Mouse (Mus musculus): ENCODE data around the gene Klhl21. TPM values are rescaled to one million over a fixed set of nuclear protein-coding genes. Genes with fewer than 3 reads are reported as not detected.
A peak's percentile ranks its signal among the peaks of the same experiment; 100 is the strongest.

The Klhl21 gene
- polyA plus RNA-seq, 1 experiment from 2014 or later, result 6.0 TPM

DNA sequence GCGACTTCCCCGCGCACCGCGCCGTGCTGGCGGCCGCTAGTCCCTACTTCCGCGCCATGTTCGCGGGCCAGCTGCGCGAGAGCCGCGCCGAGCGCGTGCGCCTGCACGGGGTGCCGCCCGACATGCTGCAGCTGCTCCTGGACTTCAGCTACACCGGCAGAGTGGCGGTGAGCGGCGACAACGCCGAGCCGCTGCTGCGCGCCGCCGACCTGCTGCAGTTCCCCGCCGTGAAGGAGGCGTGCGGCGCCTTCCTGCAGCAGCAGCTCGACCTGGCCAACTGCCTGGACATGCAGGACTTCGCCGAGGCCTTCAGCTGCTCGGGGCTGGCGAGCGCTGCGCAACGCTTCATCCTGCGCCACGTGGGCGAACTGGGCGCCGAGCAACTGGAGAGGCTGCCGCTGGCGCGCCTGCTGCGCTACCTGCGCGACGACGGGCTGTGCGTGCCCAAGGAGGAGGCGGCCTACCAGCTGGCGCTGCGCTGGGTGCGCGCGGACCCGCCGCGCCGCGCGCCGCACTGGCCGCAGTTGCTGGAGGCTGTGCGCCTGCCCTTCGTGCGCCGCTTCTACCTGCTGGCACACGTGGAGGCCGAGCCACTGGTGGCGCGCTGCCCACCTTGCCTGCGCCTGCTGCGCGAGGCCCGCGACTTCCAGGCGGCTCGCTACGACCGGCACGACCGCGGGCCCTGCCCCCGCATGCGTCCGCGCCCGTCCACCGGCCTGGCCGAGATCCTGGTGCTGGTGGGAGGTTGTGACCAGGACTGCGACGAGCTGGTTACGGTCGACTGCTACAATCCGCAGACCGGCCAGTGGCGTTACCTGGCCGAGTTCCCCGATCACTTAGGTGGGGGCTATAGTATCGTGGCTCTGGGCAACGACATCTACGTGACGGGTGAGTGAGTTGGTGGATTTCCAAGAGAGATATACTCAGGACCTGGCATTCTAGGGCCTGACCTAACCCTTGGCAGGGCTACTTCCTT is 761 bp downstream of the Klhl21 start:
- under 1% methylated on average over 115 of the region's 115 CpGs for WGBS (ENCODE audit: insufficient replicate concordance)
- DNase-seq (no peak), ATAC-seq (ENCODE audit: low read depth) (peak; percentile 60)
- H3K9me3 ChIP-seq (replicated peaks), result no peaks in the 10 kb centered on the region
- H3K27ac ChIP-seq, result peak overlapping the region; percentile 88
- H3K4me2 ChIP-seq, result peak overlapping the region; percentile 100
- H3K36me3 ChIP-seq, result peaks cover 29% of the 10 kb centered on the region
- peaks cover 73% of the 10 kb centered on the region for H3K4me1 ChIP-seq (replicated peaks)
- peaks cover 21% of the 10 kb centered on the region for H3K27me3 ChIP-seq
- peak overlapping the region; percentile 85 for H3K4me3 ChIP-seq (replicated peaks)
- peak overlapping the region; percentile 86 for H3K9ac ChIP-seq

DNA sequence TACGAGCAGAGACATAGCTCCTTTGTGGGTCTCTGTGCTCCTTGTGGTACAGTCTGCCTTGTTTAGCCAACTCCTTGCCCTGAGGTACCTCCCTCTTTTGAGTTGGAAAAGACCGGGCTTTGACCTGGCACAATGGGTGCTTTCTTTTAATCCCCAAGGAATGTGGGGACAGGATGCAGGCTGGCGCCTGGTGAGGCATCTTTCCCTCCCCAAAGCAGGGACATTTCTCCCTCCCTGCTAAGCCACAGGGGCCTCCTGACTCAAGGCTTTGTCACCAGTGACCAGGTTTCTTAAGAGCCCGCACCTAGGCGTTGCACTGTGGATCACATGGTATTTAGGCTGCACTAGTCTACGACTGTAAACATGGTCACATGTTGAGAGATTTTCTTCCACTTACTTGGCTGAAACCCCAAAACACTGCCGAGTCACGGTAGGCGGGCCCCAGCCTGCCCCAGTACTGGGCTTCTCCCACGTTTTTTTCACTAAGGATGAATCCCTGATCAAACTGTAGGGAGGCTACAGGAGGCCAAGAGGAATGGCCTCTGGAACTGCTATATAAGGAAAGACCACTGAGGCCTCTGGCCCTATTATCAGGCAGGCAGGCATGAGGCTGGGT is 1.6 kb downstream of the Klhl21 start:
- H3K4me3 ChIP-seq (replicated peaks), result peak overlapping the region; percentile 85
- peak overlapping the region; percentile 100 for H3K4me2 ChIP-seq
- H3K4me1 ChIP-seq (replicated peaks), result peaks cover 73% of the 10 kb centered on the region
- H3K36me3 ChIP-seq, result peaks cover 37% of the 10 kb centered on the region
- under 1% methylated on average over 10 of the region's 10 CpGs for WGBS (ENCODE audit: insufficient replicate concordance)
- ATAC-seq (ENCODE audit: low read depth) (peak; percentile 69), DNase-seq (peak; percentile 57)
- peaks cover 21% of the 10 kb centered on the region for H3K27me3 ChIP-seq
- H3K9me3 ChIP-seq (replicated peaks), result no peaks in the 10 kb centered on the region
- peak overlapping the region; percentile 86 for H3K9ac ChIP-seq
- H3K27ac ChIP-seq, result peak overlapping the region; percentile 88

DNA sequence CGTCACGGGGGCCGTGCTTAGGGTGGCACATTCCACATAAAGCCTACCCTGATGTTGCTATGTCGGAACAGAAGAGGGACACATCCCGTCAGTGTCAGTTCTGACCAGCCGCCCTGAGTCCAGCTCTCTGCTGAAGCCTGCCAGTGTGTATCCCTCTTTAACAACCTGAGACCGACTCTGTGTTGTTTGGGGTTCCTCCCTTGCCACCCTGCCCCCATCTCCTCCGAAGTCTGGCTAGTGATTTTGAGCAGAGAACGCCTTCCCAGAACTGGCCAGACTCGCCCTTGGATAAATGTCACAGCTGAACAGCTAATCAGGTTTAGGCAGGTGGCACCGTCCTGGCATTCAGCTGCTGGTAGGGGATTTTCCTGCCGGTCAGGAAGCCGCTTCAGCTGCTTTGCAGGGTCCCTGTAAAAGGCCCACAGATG is 2.1 kb downstream of the Klhl21 start:
- H3K9me3 ChIP-seq (replicated peaks), result no peaks in the 10 kb centered on the region
- DNase-seq (no peak), ATAC-seq (ENCODE audit: low read depth) (peak; percentile 39)
- H3K9ac ChIP-seq, result peak overlapping the region; percentile 86
- peak overlapping the region; percentile 88 for H3K27ac ChIP-seq
- WGBS (ENCODE audit: insufficient replicate concordance), result 6% methylated on average over 13 of the region's 13 CpGs
- H3K36me3 ChIP-seq, result peaks cover 42% of the 10 kb centered on the region
- peaks cover 21% of the 10 kb centered on the region for H3K27me3 ChIP-seq
- H3K4me3 ChIP-seq (replicated peaks), result peak overlapping the region; percentile 85
- peak overlapping the region; percentile 100 for H3K4me2 ChIP-seq
- H3K4me1 ChIP-seq (replicated peaks), result peaks cover 72% of the 10 kb centered on the region

DNA sequence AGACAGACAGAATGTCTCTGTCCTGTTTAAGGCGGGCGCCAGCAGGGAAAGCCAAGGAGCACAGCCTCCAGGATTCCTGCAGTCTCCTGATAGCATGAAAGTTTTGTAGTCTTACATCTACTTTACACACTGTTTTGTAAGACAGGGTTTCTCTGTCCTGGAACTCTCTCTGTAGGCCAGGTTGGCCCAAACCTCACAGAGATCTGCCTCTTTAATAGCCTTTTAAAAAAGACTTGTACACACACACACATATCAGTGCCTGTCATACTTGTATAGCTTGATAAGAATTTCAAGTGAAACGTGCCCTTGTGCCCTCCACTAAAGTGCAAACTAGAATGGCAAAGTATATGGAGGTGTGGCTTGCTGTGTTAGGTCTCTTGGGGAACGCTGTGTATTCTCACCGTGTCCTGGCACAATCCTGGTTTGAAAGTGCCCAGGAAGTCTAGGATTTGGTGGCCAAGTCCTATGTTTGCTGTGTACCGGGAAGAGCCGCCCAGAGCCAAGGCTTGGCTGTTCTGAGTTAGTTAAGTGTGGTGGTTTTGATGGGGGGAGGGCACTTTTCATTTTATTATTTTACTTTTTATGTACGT is 2.7 kb downstream of the Klhl21 start:
- H3K4me1 ChIP-seq (replicated peaks), result peaks cover 69% of the 10 kb centered on the region
- peak overlapping the region; percentile 86 for H3K9ac ChIP-seq
- H3K4me3 ChIP-seq (replicated peaks), result peak overlapping the region; percentile 85
- peak overlapping the region; percentile 100 for H3K4me2 ChIP-seq
- H3K9me3 ChIP-seq (replicated peaks), result no peaks in the 10 kb centered on the region
- ATAC-seq (ENCODE audit: low read depth), result peak; percentile 1; the same call in 1 of the 2 replicates
- no peak for DNase-seq
- WGBS (ENCODE audit: insufficient replicate concordance), result 58% methylated on average over 8 of the region's 8 CpGs
- peaks cover 48% of the 10 kb centered on the region for H3K36me3 ChIP-seq
- peak overlapping the region; percentile 88 for H3K27ac ChIP-seq
- peaks cover 21% of the 10 kb centered on the region for H3K27me3 ChIP-seq

DNA sequence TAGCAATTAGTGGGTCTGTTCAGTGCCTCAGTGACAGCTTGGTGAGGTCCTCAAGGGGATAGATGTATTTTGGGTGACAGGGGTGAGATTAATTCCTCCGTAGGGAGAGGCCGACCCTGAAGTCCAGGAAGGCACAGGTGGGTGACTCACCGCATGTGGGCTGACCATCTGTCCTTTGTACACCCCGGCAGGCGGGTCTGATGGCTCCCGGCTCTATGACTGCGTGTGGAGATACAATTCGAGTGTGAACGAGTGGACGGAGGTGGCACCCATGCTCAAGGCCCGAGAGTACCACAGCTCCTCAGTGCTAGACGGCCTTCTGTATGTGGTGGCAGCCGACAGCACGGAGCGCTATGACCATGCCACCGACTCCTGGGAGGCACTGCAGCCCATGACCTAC is 3.5 kb downstream of the Klhl21 start:
- Histone ChIP-seq H3K9me3 (replicated peaks) (no peaks in the 10 kb centered on the region), H3K27me3 (peaks cover 12% of the 10 kb centered on the region), H3K4me1 (replicated peaks) (peaks cover 60% of the 10 kb centered on the region), H3K27ac (no peak overlapping the region; the same call in 1 of the 2 replicates), H3K4me2 (peak overlapping the region; percentile 100), H3K4me3 (replicated peaks) (0 out of 2 replicates have a peak overlapping the region, but pooled peaks have one; percentile 85), H3K36me3 (peaks cover 51% of the 10 kb centered on the region), H3K9ac (no peak overlapping the region)
- ATAC-seq (ENCODE audit: low read depth) (no peak), DNase-seq (no peak)
- WGBS (ENCODE audit: insufficient replicate concordance), result 88% methylated on average over 16 of the region's 16 CpGs

DNA sequence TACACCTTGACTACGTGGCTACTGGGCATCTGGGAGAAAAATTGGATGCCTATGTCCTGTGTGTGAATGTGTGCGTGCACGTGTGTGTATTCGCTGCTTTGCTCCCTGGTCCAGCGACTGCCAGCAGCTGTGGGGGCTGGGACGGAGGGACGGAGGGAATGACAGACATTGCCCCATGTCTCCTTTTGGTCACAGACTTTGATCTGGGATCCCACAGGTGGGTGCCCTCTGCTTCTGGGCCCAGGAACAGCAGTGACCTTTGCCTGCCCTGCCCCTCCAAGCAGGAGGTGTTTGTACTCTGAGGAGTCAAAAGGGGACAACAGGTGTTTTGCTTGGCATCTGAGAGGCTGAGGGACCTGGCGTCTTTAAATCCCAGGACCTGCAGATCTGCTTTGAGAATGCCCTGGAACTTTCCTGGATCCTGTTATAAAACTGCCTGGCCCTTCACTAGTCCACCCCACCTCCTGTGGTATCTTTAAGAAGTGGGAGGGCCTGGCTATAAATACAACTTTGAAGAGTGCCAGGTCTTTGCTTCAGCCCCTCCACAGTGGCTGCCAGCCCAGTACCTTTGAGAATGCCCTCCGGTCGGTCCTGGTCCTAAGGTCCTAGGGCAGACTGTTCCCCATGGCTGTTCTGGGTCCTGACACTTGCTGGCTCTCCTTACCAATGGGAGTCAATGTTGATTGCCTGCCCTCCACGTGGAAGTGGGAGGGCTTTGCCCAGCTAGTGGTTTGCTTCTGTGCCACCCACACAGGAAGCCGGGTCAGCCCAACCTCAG is 4.6 kb downstream of the Klhl21 start:
- no peak overlapping the region for H3K4me2 ChIP-seq
- H3K4me3 ChIP-seq (replicated peaks), result no peak overlapping the region
- WGBS (ENCODE audit: insufficient replicate concordance), result 74% methylated on average over 12 of the region's 12 CpGs
- peaks cover 49% of the 10 kb centered on the region for H3K4me1 ChIP-seq (replicated peaks)
- peaks cover under 1% of the 10 kb centered on the region; the same call in 1 of the 2 replicates for H3K27me3 ChIP-seq
- DNase-seq (no peak), ATAC-seq (ENCODE audit: low read depth) (no peak)
- no peak overlapping the region for H3K9ac ChIP-seq
- H3K36me3 ChIP-seq, result peaks cover 60% of the 10 kb centered on the region
- 0 out of 2 replicates have a peak overlapping the region, but pooled peaks have one; percentile 4 for H3K27ac ChIP-seq
- no peaks in the 10 kb centered on the region for H3K9me3 ChIP-seq (replicated peaks)

DNA sequence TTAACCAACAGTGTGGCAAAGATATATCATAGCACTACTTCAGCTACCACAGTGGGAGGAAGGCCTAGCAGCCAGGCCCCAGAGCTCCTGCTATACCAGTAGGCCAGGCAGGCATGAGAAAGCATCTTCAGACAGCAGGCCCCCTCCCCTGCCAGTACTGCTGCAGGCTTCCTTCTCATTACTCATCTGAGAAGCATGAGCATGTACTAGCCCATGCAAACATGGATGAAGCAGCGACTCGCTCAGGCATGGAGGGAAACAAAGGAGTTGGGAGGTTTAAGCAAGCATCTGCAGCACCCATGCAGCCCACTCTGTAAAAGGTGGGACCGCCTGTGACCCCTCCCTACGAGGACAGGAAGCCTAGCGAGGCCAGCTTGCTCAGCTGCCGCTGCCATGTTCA is 10.5 kb downstream of the Klhl21 start:
- ATAC-seq (ENCODE audit: low read depth), result no peak
- 81% methylated on average over 6 of the region's 6 CpGs for WGBS (ENCODE audit: insufficient replicate concordance)
- Histone ChIP-seq H3K9ac (no peak overlapping the region), H3K27ac (no peak overlapping the region), H3K36me3 (peaks cover 87% of the 10 kb centered on the region), H3K27me3 (no peaks in the 10 kb centered on the region), H3K4me3 (replicated peaks) (no peak overlapping the region), H3K4me1 (replicated peaks) (peaks cover 10% of the 10 kb centered on the region), H3K9me3 (replicated peaks) (no peaks in the 10 kb centered on the region), H3K4me2 (no peak overlapping the region)
- DNase-seq, result no peak

DNA sequence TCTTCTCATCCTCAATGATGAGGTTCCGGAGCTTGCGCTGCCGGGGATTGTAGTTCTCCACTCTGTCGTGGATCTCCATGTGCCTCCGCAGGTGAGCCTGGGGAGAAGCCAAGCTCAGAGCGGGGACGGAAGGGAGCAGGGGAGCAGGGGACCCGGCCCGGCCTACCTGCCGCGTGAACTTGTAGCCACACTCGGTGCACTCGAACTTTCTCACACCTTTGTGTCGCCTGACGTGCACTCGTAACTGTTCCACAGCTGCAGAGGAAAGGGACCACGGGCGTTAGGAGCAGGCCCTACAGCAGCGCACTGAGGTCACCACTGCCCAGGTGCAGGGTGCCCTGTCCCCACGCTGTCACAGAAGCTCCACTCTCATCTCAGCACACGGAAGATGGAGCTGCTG is 11.4 kb downstream of the Klhl21 start:
- Histone ChIP-seq H3K9ac (no peak overlapping the region), H3K4me1 (replicated peaks) (peaks cover 20% of the 10 kb centered on the region), H3K4me2 (no peak overlapping the region), H3K27ac (no peak overlapping the region), H3K9me3 (replicated peaks) (no peaks in the 10 kb centered on the region), H3K27me3 (no peaks in the 10 kb centered on the region), H3K36me3 (peaks cover 85% of the 10 kb centered on the region), H3K4me3 (replicated peaks) (no peak overlapping the region)
- 87% methylated on average over 21 of the region's 21 CpGs for WGBS (ENCODE audit: insufficient replicate concordance)
- ATAC-seq (ENCODE audit: low read depth), result no peak
- DNase-seq, result no peak

DNA sequence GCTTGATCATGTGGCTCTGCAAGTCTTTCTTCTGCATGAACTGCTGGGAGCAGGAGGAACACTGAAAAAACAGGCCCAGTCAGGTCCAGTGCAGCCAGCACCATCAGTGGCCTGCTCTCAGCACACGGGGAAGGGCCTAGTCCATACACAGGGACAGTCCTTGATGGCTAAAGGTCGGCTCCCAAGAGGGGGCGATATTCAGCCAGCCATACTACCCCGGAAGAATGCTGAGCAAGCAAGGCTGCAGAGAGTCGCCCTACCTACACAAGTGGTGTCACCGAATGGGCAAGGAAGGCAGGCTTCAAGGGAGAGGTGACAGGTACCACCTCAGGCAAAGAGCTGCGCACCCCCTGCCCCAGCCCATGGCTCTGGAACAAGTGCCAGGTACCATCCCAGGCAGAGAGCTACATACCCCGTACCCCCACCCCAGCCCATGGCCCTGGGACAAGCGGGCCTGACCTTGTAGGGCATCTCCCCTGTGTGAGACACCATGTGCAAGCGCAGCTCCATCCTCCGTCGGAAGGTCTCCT is 13.0 kb downstream of the Klhl21 start:
- Histone ChIP-seq H3K9ac (no peak overlapping the region), H3K9me3 (replicated peaks) (no peaks in the 10 kb centered on the region), H3K27ac (no peak overlapping the region), H3K36me3 (peaks cover 74% of the 10 kb centered on the region), H3K4me2 (no peak overlapping the region), H3K27me3 (no peaks in the 10 kb centered on the region), H3K4me1 (replicated peaks) (peaks cover 36% of the 10 kb centered on the region), H3K4me3 (replicated peaks) (no peak overlapping the region)
- 77% methylated on average over 12 of the region's 12 CpGs for WGBS (ENCODE audit: insufficient replicate concordance)
- no peak for DNase-seq
- no peak; the same call in 1 of the 2 replicates for ATAC-seq (ENCODE audit: low read depth)

DNA sequence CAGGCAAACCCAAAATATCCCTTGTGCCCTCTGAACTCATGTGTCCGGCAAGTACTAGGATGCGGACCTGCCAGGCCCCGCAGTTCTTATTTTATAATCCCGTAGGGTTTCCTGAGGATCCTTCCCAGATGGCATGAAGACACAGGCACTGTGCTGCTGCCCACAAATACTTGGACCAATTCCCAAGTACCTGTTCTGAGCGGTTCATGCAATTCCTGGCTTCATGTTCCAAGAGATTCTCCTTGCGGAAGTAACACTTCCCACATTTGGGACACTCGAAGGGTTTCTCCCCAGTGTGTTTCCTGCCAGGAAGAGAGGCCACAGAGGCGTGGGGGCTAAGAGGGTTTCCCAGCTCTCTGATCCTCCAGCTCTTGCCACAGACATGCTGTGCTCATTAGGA is 13.9 kb downstream of the Klhl21 start:
- H3K4me1 ChIP-seq (replicated peaks), result peaks cover 41% of the 10 kb centered on the region
- no peaks in the 10 kb centered on the region for H3K9me3 ChIP-seq (replicated peaks)
- no peak overlapping the region for H3K27ac ChIP-seq
- no peak overlapping the region for H3K9ac ChIP-seq
- DNase-seq (no peak), ATAC-seq (ENCODE audit: low read depth) (no peak)
- H3K27me3 ChIP-seq, result no peaks in the 10 kb centered on the region
- H3K36me3 ChIP-seq, result peaks cover 72% of the 10 kb centered on the region
- H3K4me3 ChIP-seq (replicated peaks), result no peak overlapping the region
- no peak overlapping the region for H3K4me2 ChIP-seq
- WGBS (ENCODE audit: insufficient replicate concordance), result 79% methylated on average over 8 of the region's 8 CpGs

All from liver, embryonic 13.5 days (tissue).